Mouse (Mus musculus): ENCODE measurements around the gene Rap2c. TPM values are rescaled to one million over a fixed set of nuclear protein-coding genes. Genes with fewer than 3 reads are reported as not detected.

Rap2c gene
- polyA plus RNA-seq, 1 experiment from 2014 or later: 10.8 TPM

DNA sequence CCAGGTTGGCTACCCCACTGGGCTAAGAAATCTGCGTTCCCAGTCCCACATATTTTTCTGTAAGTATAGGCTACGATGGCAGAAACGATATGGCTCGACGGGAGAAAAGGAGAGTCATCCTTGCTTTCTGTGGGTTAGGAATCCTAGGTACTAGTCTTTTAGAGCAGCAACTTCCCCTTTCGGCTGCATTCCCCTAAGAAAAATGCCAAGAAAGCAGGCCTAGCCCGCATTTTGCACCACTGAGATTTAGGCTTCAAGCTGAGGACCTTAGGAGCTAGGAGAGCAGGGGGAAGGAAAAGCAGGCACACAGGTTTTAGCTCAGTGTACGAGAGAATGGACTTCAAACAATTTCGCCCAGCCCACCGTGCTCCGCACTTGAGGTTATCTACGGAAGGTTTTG, 892 bp downstream of the Rap2c start:
- no peaks in the 10 kb centered on the region for H3K9me3 ChIP-seq
- peak overlapping the region; percentile 31; the same call in 1 of the 2 replicates for H3K9ac ChIP-seq
- peak overlapping the region; percentile 46 for H3K4me3 ChIP-seq
- H3K36me3 ChIP-seq (replicated peaks): no peaks in the 10 kb centered on the region
- peaks cover 14% of the 10 kb centered on the region for H3K4me1 ChIP-seq
- ATAC-seq (replicated peaks): no peak
- H3K27me3 ChIP-seq (replicated peaks): no peaks in the 10 kb centered on the region
- WGBS: 35% methylated on average over 12 of the region's 12 CpGs
- peak overlapping the region; percentile 53 for H3K4me2 ChIP-seq
- H3K27ac ChIP-seq: no peak overlapping the region

GRCm38 (mm10) chrX:51012280-51012679, 5.5 kb downstream of the Rap2c start:
- Histone ChIP-seq H3K4me3 (no peak overlapping the region), H3K4me2 (no peak overlapping the region), H3K27ac (no peak overlapping the region), H3K4me1 (peaks cover 14% of the 10 kb centered on the region), H3K9ac (no peak overlapping the region), H3K36me3 (replicated peaks) (no peaks in the 10 kb centered on the region), H3K27me3 (replicated peaks) (no peaks in the 10 kb centered on the region), H3K9me3 (no peaks in the 10 kb centered on the region)
- 83% methylated on average over 2 of the region's 2 CpGs for WGBS
- no peak for ATAC-seq (replicated peaks)

GRCm38 (mm10) chrX:51010323-51010722, 7.5 kb downstream of the Rap2c start:
- Histone ChIP-seq H3K36me3 (replicated peaks) (no peaks in the 10 kb centered on the region), H3K9ac (no peak overlapping the region), H3K27me3 (replicated peaks) (no peaks in the 10 kb centered on the region), H3K9me3 (no peaks in the 10 kb centered on the region), H3K4me2 (no peak overlapping the region), H3K4me1 (peaks cover 1% of the 10 kb centered on the region), H3K27ac (no peak overlapping the region), H3K4me3 (no peak overlapping the region)
- WGBS: 92% methylated on average over 4 of the region's 4 CpGs
- ATAC-seq (replicated peaks): no peak

GRCm38 (mm10) chrX:51000791-51001190, 17.0 kb downstream of the Rap2c start:
- Histone ChIP-seq H3K4me3 (no peak overlapping the region), H3K9me3 (no peaks in the 10 kb centered on the region), H3K27ac (no peak overlapping the region), H3K4me1 (no peaks in the 10 kb centered on the region), H3K4me2 (no peak overlapping the region), H3K9ac (no peak overlapping the region), H3K36me3 (replicated peaks) (no peaks in the 10 kb centered on the region), H3K27me3 (replicated peaks) (no peaks in the 10 kb centered on the region)
- WGBS: 83% methylated on average over 6 of the region's 6 CpGs
- no peak for ATAC-seq (replicated peaks)

GRCm38 (mm10) chrX:50995310-50995709, 22.5 kb downstream of the Rap2c start:
- H3K27ac ChIP-seq: no peak overlapping the region
- no peaks in the 10 kb centered on the region for H3K4me1 ChIP-seq
- H3K27me3 ChIP-seq (replicated peaks): no peaks in the 10 kb centered on the region
- H3K9ac ChIP-seq: no peak overlapping the region
- no peaks in the 10 kb centered on the region for H3K9me3 ChIP-seq
- H3K4me2 ChIP-seq: no peak overlapping the region
- no peaks in the 10 kb centered on the region for H3K36me3 ChIP-seq (replicated peaks)
- ATAC-seq (replicated peaks): no peak
- WGBS: 76% methylated on average over 2 of the region's 2 CpGs
- H3K4me3 ChIP-seq: no peak overlapping the region

DNA sequence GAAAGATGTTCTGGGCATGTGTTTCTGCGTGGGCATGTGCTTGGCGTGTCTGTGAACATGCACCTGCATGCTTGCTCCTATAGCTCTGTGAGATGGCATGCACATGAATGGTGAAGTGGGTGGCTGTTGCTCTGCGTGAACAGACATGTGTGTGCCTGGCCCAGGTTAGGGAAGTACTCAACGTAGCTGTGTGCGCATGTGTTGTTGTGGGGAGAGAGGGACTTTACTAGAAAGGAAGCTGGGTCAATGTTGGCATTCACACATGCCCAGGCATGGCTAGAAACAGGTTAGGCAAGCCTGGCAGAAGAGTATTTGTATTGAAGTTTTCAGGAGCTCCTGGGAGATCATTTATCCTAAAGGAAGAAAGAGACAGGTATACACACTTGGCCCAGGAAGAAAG, 26.5 kb downstream of the Rap2c start:
- Histone ChIP-seq H3K9me3 (no peaks in the 10 kb centered on the region), H3K27ac (no peak overlapping the region), H3K36me3 (replicated peaks) (no peaks in the 10 kb centered on the region), H3K4me1 (no peaks in the 10 kb centered on the region), H3K4me3 (no peak overlapping the region), H3K9ac (no peak overlapping the region), H3K4me2 (no peak overlapping the region), H3K27me3 (replicated peaks) (no peaks in the 10 kb centered on the region)
- WGBS: 91% methylated on average over 5 of the region's 5 CpGs
- no peak for ATAC-seq (replicated peaks)

DNA sequence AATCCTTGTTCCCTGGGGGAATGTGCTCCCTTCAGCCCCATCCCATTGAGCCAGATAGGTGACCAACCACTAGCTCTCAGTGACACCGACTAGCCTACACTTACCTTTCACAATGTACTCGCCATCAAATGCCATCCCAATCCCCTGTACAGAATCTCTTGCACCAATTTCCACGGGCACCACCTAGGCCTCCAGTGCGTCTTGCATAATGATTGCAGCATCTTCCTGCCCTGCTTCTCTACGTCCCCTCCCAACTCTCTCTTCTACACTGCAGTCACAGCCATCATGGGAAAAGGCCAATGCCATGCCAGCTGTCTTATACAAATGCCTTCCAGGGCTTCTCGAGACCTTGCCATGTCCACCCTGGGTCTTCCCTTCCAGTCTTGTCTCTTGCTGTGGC, 27.9 kb downstream of the Rap2c start:
- H3K4me2 ChIP-seq: no peak overlapping the region
- no peak overlapping the region for H3K9ac ChIP-seq
- no peaks in the 10 kb centered on the region for H3K9me3 ChIP-seq
- no peak overlapping the region for H3K27ac ChIP-seq
- WGBS: 85% methylated on average over 6 of the region's 6 CpGs
- H3K36me3 ChIP-seq (replicated peaks): no peaks in the 10 kb centered on the region
- H3K27me3 ChIP-seq (replicated peaks): no peaks in the 10 kb centered on the region
- no peak for ATAC-seq (replicated peaks)
- H3K4me1 ChIP-seq: no peaks in the 10 kb centered on the region
- H3K4me3 ChIP-seq: no peak overlapping the region

- WGBS: 47% methylated on average over 1 of the region's 1 CpGs
- no peaks in the 10 kb centered on the region for H3K9me3 ChIP-seq
- no peak overlapping the region for H3K4me2 ChIP-seq
- H3K27ac ChIP-seq: no peak overlapping the region
- no peaks in the 10 kb centered on the region for H3K4me1 ChIP-seq
- H3K36me3 ChIP-seq (replicated peaks): no peaks in the 10 kb centered on the region
- H3K27me3 ChIP-seq (replicated peaks): no peaks in the 10 kb centered on the region
- no peak overlapping the region for H3K9ac ChIP-seq
- H3K4me3 ChIP-seq: no peak overlapping the region
- no peak for ATAC-seq (replicated peaks)
Measured at GRCm38 (mm10) chrX:50988581-50988980, 29.2 kb downstream of the Rap2c start.

- no peak for ATAC-seq (replicated peaks)
- Histone ChIP-seq H3K27ac (no peak overlapping the region), H3K27me3 (replicated peaks) (no peaks in the 10 kb centered on the region), H3K9ac (no peak overlapping the region), H3K4me3 (no peak overlapping the region), H3K4me1 (no peaks in the 10 kb centered on the region), H3K36me3 (replicated peaks) (no peaks in the 10 kb centered on the region), H3K9me3 (no peaks in the 10 kb centered on the region), H3K4me2 (no peak overlapping the region)
- WGBS: 88% methylated on average over 2 of the region's 2 CpGs
Measured at GRCm38 (mm10) chrX:50978428-50978827, 39.4 kb downstream of the Rap2c start.

DNA sequence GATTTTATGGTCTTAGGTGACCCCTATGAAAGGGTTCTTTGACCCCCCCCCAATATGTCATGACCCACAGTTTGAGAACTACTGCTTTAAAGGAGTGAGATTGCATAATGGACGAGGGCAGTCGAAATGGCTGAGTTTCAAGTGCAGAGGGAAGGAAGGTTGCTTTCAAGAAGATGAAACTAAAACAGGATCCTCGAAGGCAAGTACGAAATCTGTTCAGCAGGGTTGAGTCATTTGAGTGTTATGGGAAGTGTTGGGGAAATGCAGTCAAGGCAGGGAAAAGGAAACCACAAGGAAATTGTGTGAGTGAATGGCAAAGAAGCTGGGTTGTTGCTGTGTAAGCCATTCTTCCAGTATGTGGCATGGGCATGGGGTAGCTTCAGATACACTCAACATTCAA, 45.7 kb downstream of the Rap2c start:
- Histone ChIP-seq H3K27me3 (replicated peaks) (no peaks in the 10 kb centered on the region), H3K4me1 (no peaks in the 10 kb centered on the region), H3K9ac (no peak overlapping the region), H3K4me2 (no peak overlapping the region), H3K36me3 (replicated peaks) (no peaks in the 10 kb centered on the region), H3K27ac (no peak overlapping the region), H3K4me3 (no peak overlapping the region), H3K9me3 (no peaks in the 10 kb centered on the region)
- ATAC-seq (replicated peaks): no peak
- whole genome bisulfite sequencing: 88% methylated on average over 4 of the region's 4 CpGs

DNA sequence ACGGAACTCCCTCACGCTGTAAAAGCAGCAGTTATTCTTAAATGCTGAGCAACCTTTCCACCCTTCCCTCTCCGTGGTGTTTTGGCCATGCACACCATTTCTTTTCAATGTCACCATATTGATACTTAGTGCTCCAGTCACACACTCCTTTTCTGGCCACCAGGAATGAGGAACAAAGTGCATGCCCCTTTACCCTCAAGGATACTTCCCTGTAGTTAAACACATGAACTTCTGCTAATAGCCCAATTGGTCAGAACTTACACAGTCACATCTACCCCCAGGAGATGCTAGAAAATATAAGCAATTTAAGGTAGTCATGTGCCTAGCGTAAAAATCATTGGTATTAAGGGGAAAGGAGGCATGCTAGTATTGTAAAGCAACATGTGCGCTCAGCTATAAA, 47.9 kb downstream of the Rap2c start:
- Histone ChIP-seq H3K27ac (no peak overlapping the region), H3K4me1 (no peaks in the 10 kb centered on the region), H3K4me2 (no peak overlapping the region), H3K27me3 (replicated peaks) (no peaks in the 10 kb centered on the region), H3K9ac (no peak overlapping the region), H3K4me3 (no peak overlapping the region), H3K36me3 (replicated peaks) (no peaks in the 10 kb centered on the region), H3K9me3 (no peaks in the 10 kb centered on the region)
- 82% methylated on average over 5 of the region's 5 CpGs for WGBS
- ATAC-seq (replicated peaks): no peak

- H3K36me3 ChIP-seq (replicated peaks): no peaks in the 10 kb centered on the region
- 77% methylated on average over 10 of the region's 10 CpGs for WGBS
- H3K27me3 ChIP-seq (replicated peaks): no peaks in the 10 kb centered on the region
- no peak overlapping the region for H3K9ac ChIP-seq
- no peak overlapping the region for H3K27ac ChIP-seq
- no peak for ATAC-seq (replicated peaks)
- H3K4me3 ChIP-seq: no peak overlapping the region
- no peak overlapping the region for H3K4me2 ChIP-seq
- no peaks in the 10 kb centered on the region for H3K9me3 ChIP-seq
- no peaks in the 10 kb centered on the region for H3K4me1 ChIP-seq
Measured at GRCm38 (mm10) chrX:50968157-50968932, 49.5 kb downstream of the Rap2c start.

GRCm38 (mm10) chrX:50965157-50965556, 52.7 kb downstream of the Rap2c start:
- no peak for ATAC-seq (replicated peaks)
- no peaks in the 10 kb centered on the region for H3K9me3 ChIP-seq
- H3K36me3 ChIP-seq (replicated peaks): no peaks in the 10 kb centered on the region
- 70% methylated on average over 3 of the region's 3 CpGs for WGBS
- no peak overlapping the region for H3K27ac ChIP-seq
- H3K27me3 ChIP-seq (replicated peaks): no peaks in the 10 kb centered on the region
- H3K4me2 ChIP-seq: no peak overlapping the region
- no peak overlapping the region for H3K9ac ChIP-seq
- no peaks in the 10 kb centered on the region for H3K4me1 ChIP-seq
- no peak overlapping the region for H3K4me3 ChIP-seq

All from midbrain, embryonic 15.5 days (tissue).